Mouse (Mus musculus) right cerebral cortex, postnatal 25 days (tissue): Measurements from ENCODE around the gene Lrrk2.
A peak's percentile ranks its signal among the peaks of the same experiment; 100 is the strongest.

ENCODE experiments used
- DNase-seq: peaks from one replicate; pipeline ENCODE4 v3.0.0; 2022

The Lrrk2 gene

GRCm38 (mm10) chr15:91690648-91691047, 17.7 kb downstream of the Lrrk2 start:
- DNase-seq = no peak

GRCm38 (mm10) chr15:91693051-91693450, 20.1 kb downstream of the Lrrk2 start:
- no peak for DNase-seq

- no peak for DNase-seq
Observed at GRCm38 (mm10) chr15:91693856-91694255, 20.9 kb downstream of the Lrrk2 start.

- DNase-seq = no peak
Observed at GRCm38 (mm10) chr15:91700841-91701240, 27.9 kb downstream of the Lrrk2 start.

- DNase-seq = no peak
Observed at GRCm38 (mm10) chr15:91702991-91703715, 30.2 kb downstream of the Lrrk2 start.

- DNase-seq = no peak
Observed at GRCm38 (mm10) chr15:91704091-91704490, 31.1 kb downstream of the Lrrk2 start.

GRCm38 (mm10) chr15:91709207-91710130, 36.5 kb downstream of the Lrrk2 start:
- DNase-seq = peak; percentile 12

- no peak for DNase-seq
Observed at GRCm38 (mm10) chr15:91735216-91735922, 62.4 kb downstream of the Lrrk2 start.

- no peak for DNase-seq
Observed at GRCm38 (mm10) chr15:91736791-91737533, 64.0 kb downstream of the Lrrk2 start.

- DNase-seq = no peak
Observed at GRCm38 (mm10) chr15:91738808-91739207, 65.8 kb downstream of the Lrrk2 start.

- DNase-seq = no peak
Observed at GRCm38 (mm10) chr15:91745501-91745900, 72.5 kb downstream of the Lrrk2 start.

GRCm38 (mm10) chr15:91752111-91752510, 79.1 kb downstream of the Lrrk2 start:
- DNase-seq = peak; percentile 39

- no peak for DNase-seq
Observed at GRCm38 (mm10) chr15:91753378-91754080, 80.6 kb downstream of the Lrrk2 start.

- peak; percentile 47 for DNase-seq
Observed at GRCm38 (mm10) chr15:91754546-91754945, 81.6 kb downstream of the Lrrk2 start.

- DNase-seq = no peak
Observed at GRCm38 (mm10) chr15:91755756-91756155, 82.8 kb downstream of the Lrrk2 start.

GRCm38 (mm10) chr15:91772041-91772440, 99.1 kb downstream of the Lrrk2 start:
- DNase-seq = no peak

- DNase-seq = no peak
Observed at GRCm38 (mm10) chr15:91779166-91779565, 106.2 kb downstream of the Lrrk2 start.

- peak; percentile 33 for DNase-seq
Observed at GRCm38 (mm10) chr15:91781172-91781571, 108.2 kb downstream of the Lrrk2 start.

- DNase-seq = no peak
Observed at GRCm38 (mm10) chr15:91788338-91788737, 115.4 kb downstream of the Lrrk2 start.

GRCm38 (mm10) chr15:91806463-91806862, 133.5 kb downstream of the Lrrk2 start:
- DNase-seq = peak; percentile 5

GRCm38 (mm10) chr15:91835319-91835718, 162.3 kb downstream of the Lrrk2 start:
- DNase-seq = no peak

GRCm38 (mm10) chr15:91837965-91838364, 165.0 kb downstream of the Lrrk2 start, which contains the start of gene Smgc:
Gene Smgc (plus strand): TSS chr15:91838265.
- no peak for DNase-seq
